Mouse (Mus musculus) myocyte (in vitro differentiated cells): ENCODE measurements around the gene Kcnk10. TPM values are rescaled to one million over a fixed set of nuclear protein-coding genes. Genes with fewer than 3 reads are reported as not detected.

Experiments used
- H3K27me3 ChIP-seq: one replicate; pipeline ENCODE4 v1.6.1; 2011; ENCODE audit not compliant: control insufficient read depth, insufficient read depth, insufficient read length
- H3K36me3 ChIP-seq: one replicate; pipeline ENCODE4 v1.6.1; 2011; ENCODE audit not compliant: control insufficient read depth, insufficient read depth
- H3K4me2 ChIP-seq: one replicate; pipeline ENCODE4 v1.6.1; 2011; ENCODE audit warnings: low read depth, control low read depth
- H3K4me3 ChIP-seq: one replicate; pipeline ENCODE4 v1.5.1; 2011; ENCODE audit warnings: mild to moderate bottlenecking, control low read depth, moderate library complexity
- H3K79me2 ChIP-seq: one replicate; pipeline ENCODE4 v1.6.1; 2011; ENCODE audit not compliant: control insufficient read depth, insufficient read depth
- H3ac ChIP-seq: one replicate; pipeline ENCODE4 v1.6.1; 2011; ENCODE audit not compliant: control insufficient read depth, insufficient read length
- CEBPB ChIP-seq: IDR thresholded peaks from 2 replicates; pipeline ENCODE4 v1.6.1; 2011; ENCODE audit warnings: mild to moderate bottlenecking, moderate library complexity; ENCODE audit not compliant: poor library complexity, insufficient read depth, severe bottlenecking
- E2F4 ChIP-seq: IDR thresholded peaks from one replicate; pipeline ENCODE4 v1.6.1; 2011; ENCODE audit warnings: mild to moderate bottlenecking, control low read depth, moderate library complexity; ENCODE audit not compliant: insufficient read depth
- MAX ChIP-seq: IDR thresholded peaks from one replicate; pipeline ENCODE4 v1.6.1; 2011; ENCODE audit warnings: low read depth, mild to moderate bottlenecking, control low read depth
- MYOD1 ChIP-seq, 3 experiments: IDR thresholded peaks; one replicate each; pipeline ENCODE4 v1.6.1; 2011; ENCODE audit warnings: control low read depth in 2 of 3, low read depth in 2 of 3, mild to moderate bottlenecking in 2 of 3, moderate library complexity in 1 of 3; ENCODE audit not compliant: insufficient read length in 2 of 3, control insufficient read depth in 1 of 3
- MYOG ChIP-seq, 3 experiments: IDR thresholded peaks; one replicate each; pipeline ENCODE4 v1.6.1; 2011; ENCODE audit warnings: control low read depth in 2 of 3, low read depth in 2 of 3, mild to moderate bottlenecking in 2 of 3; ENCODE audit not compliant: insufficient read length in 2 of 3, control insufficient read depth in 1 of 3, insufficient read depth in 1 of 3
- POLR2A ChIP-seq: IDR thresholded peaks from one replicate; pipeline ENCODE4 v1.6.1; 2011; ENCODE audit warnings: low read depth, mild to moderate bottlenecking, control low read depth, moderate library complexity; ENCODE audit not compliant: insufficient read length
- POLR2AphosphoS2 ChIP-seq: IDR thresholded peaks from one replicate; pipeline ENCODE4 v1.6.1; 2011; ENCODE audit warnings: low read depth, control low read depth; ENCODE audit not compliant: insufficient read length
- REST ChIP-seq: IDR thresholded peaks from one replicate; pipeline ENCODE4 v1.6.1; 2011; ENCODE audit warnings: mild to moderate bottlenecking, control low read depth, moderate library complexity; ENCODE audit not compliant: insufficient read depth, insufficient read length
- SRF ChIP-seq: IDR thresholded peaks from one replicate; pipeline ENCODE4 v1.6.1; 2011; ENCODE audit warnings: low read depth; ENCODE audit not compliant: control insufficient read depth, insufficient read length
- TCF12 ChIP-seq: IDR thresholded peaks from one replicate; pipeline ENCODE4 v1.6.1; 2011; ENCODE audit warnings: mild to moderate bottlenecking, control low read depth; ENCODE audit not compliant: poor library complexity, insufficient read depth, severe bottlenecking
- TCF3 ChIP-seq: IDR thresholded peaks from one replicate; pipeline ENCODE4 v1.6.1; 2011; ENCODE audit warnings: low read depth, control low read depth; ENCODE audit not compliant: insufficient read length
- USF1 ChIP-seq: IDR thresholded peaks from one replicate; pipeline ENCODE4 v1.6.1; 2011; ENCODE audit warnings: low read depth, mild to moderate bottlenecking, control low read depth, moderate library complexity
- polyA plus RNA-seq: library from polyadenylated mRNA; unstranded; fragments of >200 nt; fragmentation: generic; extraction: Trizol; gene quantifications from one replicate; pipeline ENCODE4 v1.2.1, GENCODE M21; 2012; ENCODE audit warnings: missing spikeins

Kcnk10 gene
- polyA plus RNA-seq, 1 experiment, result not detected

GRCm38 (mm10) chr12:98430683-98431082 lies 147.4 kb downstream of the Kcnk10 start:
- TF ChIP-seq TCF3, result no peak
- TF ChIP-seq MYOD1 (IDR thresholded peaks at IDR 0.05; ENCODE audit: control insufficient read depth in 1 of 3, insufficient read length in 2 of 3, low read depth in 2 of 3), result no peak
- TF ChIP-seq E2F4, result no peak
- TF ChIP-seq TCF12, result no peak
- TF ChIP-seq REST, result no peak
- no peak for TF ChIP-seq MAX
- no peak for TF ChIP-seq USF1
- no peak for TF ChIP-seq SRF
- TF ChIP-seq POLR2AphosphoS2, result no peak
- no peak for TF ChIP-seq POLR2A
- TF ChIP-seq CEBPB, result no peak
- TF ChIP-seq MYOG (IDR thresholded peaks at IDR 0.05; ENCODE audit: control insufficient read depth in 1 of 3, insufficient read depth in 1 of 3, insufficient read length in 2 of 3, low read depth in 2 of 3), result no peak
- no peak overlapping the region for H3K4me3 ChIP-seq
- no peaks in the 10 kb centered on the region for H3K79me2 ChIP-seq
- H3ac ChIP-seq, result no peak overlapping the region
- H3K4me2 ChIP-seq, result no peak overlapping the region
- H3K27me3 ChIP-seq, result no peaks in the 10 kb centered on the region
- H3K36me3 ChIP-seq, result no peaks in the 10 kb centered on the region

DNA sequence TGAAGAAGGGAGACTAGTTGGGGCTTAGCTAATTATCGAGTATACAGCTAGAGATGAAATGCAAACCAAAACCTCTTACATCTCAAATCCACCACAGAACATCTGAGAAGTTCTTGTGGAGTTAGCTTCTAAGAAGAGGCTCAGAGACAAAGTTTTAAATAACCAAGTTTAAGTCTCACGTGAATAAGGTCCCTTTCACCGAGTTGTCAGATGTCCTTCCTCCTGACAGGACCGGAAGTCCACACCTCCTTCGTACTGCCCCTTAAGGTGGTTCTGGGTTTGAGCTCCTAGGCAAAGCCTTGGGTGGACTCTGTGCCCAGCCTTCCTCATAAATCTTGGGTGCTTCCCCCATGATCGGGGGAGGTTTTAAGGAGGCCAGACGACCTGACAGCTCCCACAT lies 156.8 kb downstream of the Kcnk10 start:
- no peak for TF ChIP-seq E2F4
- TF ChIP-seq MYOG (IDR thresholded peaks at IDR 0.05; ENCODE audit: control insufficient read depth in 1 of 3, insufficient read depth in 1 of 3, insufficient read length in 2 of 3, low read depth in 2 of 3), result no peak
- TF ChIP-seq MAX, result no peak
- TF ChIP-seq TCF3, result no peak
- no peak for TF ChIP-seq POLR2AphosphoS2
- no peak for TF ChIP-seq POLR2A
- TF ChIP-seq REST, result no peak
- TF ChIP-seq SRF, result no peak
- TF ChIP-seq CEBPB, result no peak
- TF ChIP-seq MYOD1 (IDR thresholded peaks at IDR 0.05; ENCODE audit: control insufficient read depth in 1 of 3, insufficient read length in 2 of 3, low read depth in 2 of 3), result no peak
- TF ChIP-seq USF1, result no peak
- no peak for TF ChIP-seq TCF12
- no peaks in the 10 kb centered on the region for H3K36me3 ChIP-seq
- H3ac ChIP-seq, result no peak overlapping the region
- no peak overlapping the region for H3K4me3 ChIP-seq
- H3K79me2 ChIP-seq, result no peaks in the 10 kb centered on the region
- H3K4me2 ChIP-seq, result no peak overlapping the region
- no peaks in the 10 kb centered on the region for H3K27me3 ChIP-seq

DNA sequence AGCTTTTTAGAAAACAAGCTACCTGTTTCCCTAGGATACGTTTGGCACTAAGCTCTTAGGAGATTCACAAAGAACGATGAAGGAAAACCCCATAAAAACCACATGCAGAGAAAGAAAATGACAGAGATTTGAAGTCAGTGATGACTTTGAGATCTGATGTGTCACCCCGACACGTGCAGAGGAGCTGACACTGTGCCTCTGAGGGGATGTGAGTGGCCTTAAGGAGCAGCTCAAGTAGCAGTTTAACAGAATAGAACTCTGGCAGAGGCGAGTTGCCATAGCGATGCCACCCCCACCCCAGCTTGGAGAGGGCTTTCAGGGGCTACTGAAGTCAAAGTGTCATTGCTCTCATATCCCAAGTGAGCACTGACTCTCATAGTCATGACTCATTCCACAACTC lies 158.3 kb downstream of the Kcnk10 start:
- Histone ChIP-seq H3K79me2 (no peaks in the 10 kb centered on the region), H3K27me3 (peaks cover 4% of the 10 kb centered on the region), H3K4me3 (no peak overlapping the region), H3K4me2 (no peak overlapping the region), H3ac (no peak overlapping the region), H3K36me3 (no peaks in the 10 kb centered on the region)
- TF ChIP-seq MYOD1 (IDR thresholded peaks at IDR 0.05; ENCODE audit: control insufficient read depth in 1 of 3, insufficient read length in 2 of 3, low read depth in 2 of 3) (no peak), SRF (no peak), CEBPB (no peak), MYOG (IDR thresholded peaks at IDR 0.05; ENCODE audit: control insufficient read depth in 1 of 3, insufficient read depth in 1 of 3, insufficient read length in 2 of 3, low read depth in 2 of 3) (no peak), POLR2A (no peak), USF1 (no peak), TCF12 (no peak), E2F4 (no peak), POLR2AphosphoS2 (no peak), MAX (no peak), TCF3 (no peak), REST (no peak)

GRCm38 (mm10) chr12:98409580-98409979 lies 168.5 kb downstream of the Kcnk10 start:
- Histone ChIP-seq H3K79me2 (no peaks in the 10 kb centered on the region), H3K4me2 (no peak overlapping the region)

More at GRCm38 (mm10) chr12:98409580-98409979, 168.5 kb downstream of the Kcnk10 start:
- no peak overlapping the region for H3K4me3 ChIP-seq
- no peaks in the 10 kb centered on the region for H3K36me3 ChIP-seq
- no peak overlapping the region for H3ac ChIP-seq
- H3K27me3 ChIP-seq, result peaks cover 4% of the 10 kb centered on the region
- TF ChIP-seq TCF12, result no peak
- TF ChIP-seq USF1, result no peak
- TF ChIP-seq E2F4, result no peak
- no peak for TF ChIP-seq MYOD1 (IDR thresholded peaks at IDR 0.05; ENCODE audit: control insufficient read depth in 1 of 3, insufficient read length in 2 of 3, low read depth in 2 of 3)
- no peak for TF ChIP-seq REST
- TF ChIP-seq POLR2AphosphoS2, result no peak
- TF ChIP-seq MAX, result no peak
- no peak for TF ChIP-seq MYOG (IDR thresholded peaks at IDR 0.05; ENCODE audit: control insufficient read depth in 1 of 3, insufficient read depth in 1 of 3, insufficient read length in 2 of 3, low read depth in 2 of 3)
- no peak for TF ChIP-seq CEBPB
- TF ChIP-seq SRF, result no peak
- no peak for TF ChIP-seq POLR2A
- TF ChIP-seq TCF3, result no peak
